Mouse (Mus musculus): ENCODE data around the gene Nit1.

DNA sequence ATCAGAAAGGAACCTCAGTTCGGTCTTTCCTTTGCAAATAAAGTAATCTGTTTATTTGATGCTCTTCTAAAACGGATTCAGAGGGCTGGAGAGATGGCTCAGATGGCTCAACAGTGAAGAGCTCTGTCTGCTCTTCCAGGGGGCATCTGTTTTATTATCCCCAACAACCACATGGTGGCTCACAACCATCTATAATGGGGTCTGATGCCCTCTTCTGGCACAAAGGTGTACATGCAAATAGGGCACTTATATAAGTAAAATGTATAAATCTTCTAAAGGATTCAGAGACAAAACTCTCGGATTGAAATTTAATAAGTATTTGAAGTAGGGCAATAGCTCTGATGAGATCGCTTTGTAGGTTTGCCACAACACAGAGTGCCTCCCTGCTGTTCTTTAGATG, 13.0 kb upstream of the Nit1 start:
- no peak for TF ChIP-seq CTCF (IDR thresholded peaks at IDR 0.05; ENCODE audit: borderline replicate concordance, insufficient read depth, low read length)
- TF ChIP-seq POLR2A (IDR thresholded peaks at IDR 0.05; ENCODE audit: low read depth, low read length) = no peak
